Mouse (Mus musculus): ENCODE data around the gene Fstl5. TPM values are rescaled to one million over a fixed set of nuclear protein-coding genes. Genes with fewer than 3 reads are reported as not detected.

Fstl5 gene
- polyA plus RNA-seq, 1 experiment from 2014 or later: not detected

- Histone ChIP-seq H3K4me2 (ENCODE audit: low read depth, low read length) (no peak overlapping the region), H3K4me3 (ENCODE audit: low read depth, low read length) (no peak overlapping the region), H3K27me3 (ENCODE audit: insufficient read depth, low read length) (no peaks in the 10 kb centered on the region), H3K9ac (replicated peaks) (no peak overlapping the region), H3K9me3 (ENCODE audit: low read length) (no peaks in the 10 kb centered on the region), H3K36me3 (replicated peaks; ENCODE audit: insufficient read depth, low read length) (no peaks in the 10 kb centered on the region), H3K4me1 (ENCODE audit: insufficient read depth) (no peaks in the 10 kb centered on the region), H3K27ac (ENCODE audit: low read depth) (no peak overlapping the region)
- ATAC-seq: no peak
- 68% methylated on average over 1 of the region's 1 CpGs for WGBS (ENCODE audit: insufficient replicate concordance)
- DNase-seq: no peak
- TF ChIP-seq CTCF (IDR thresholded peaks at IDR 0.05; ENCODE audit: low read depth) (no peak), EP300 (IDR thresholded peaks at IDR 0.05; ENCODE audit: low read depth) (no peak)
These were observed 66.4 kb downstream of the Fstl5 start for GRCm38 (mm10) chr3:76140445-76140844.

GRCm38 (mm10) chr3:76147846-76148245 lies 73.8 kb downstream of the Fstl5 start:
- Histone ChIP-seq H3K27me3 (ENCODE audit: insufficient read depth, low read length) (no peaks in the 10 kb centered on the region), H3K4me1 (ENCODE audit: insufficient read depth) (no peaks in the 10 kb centered on the region), H3K4me2 (ENCODE audit: low read depth, low read length) (no peak overlapping the region), H3K27ac (ENCODE audit: low read depth) (no peak overlapping the region), H3K9ac (replicated peaks) (no peak overlapping the region), H3K36me3 (replicated peaks; ENCODE audit: insufficient read depth, low read length) (no peaks in the 10 kb centered on the region), H3K4me3 (ENCODE audit: low read depth, low read length) (no peak overlapping the region), H3K9me3 (ENCODE audit: low read length) (no peaks in the 10 kb centered on the region)
- WGBS (ENCODE audit: insufficient replicate concordance): 75% methylated on average over 11 of the region's 11 CpGs
- ATAC-seq (no peak), DNase-seq (no peak)
- TF ChIP-seq CTCF (IDR thresholded peaks at IDR 0.05; ENCODE audit: low read depth): no peak
- TF ChIP-seq EP300 (IDR thresholded peaks at IDR 0.05; ENCODE audit: low read depth): no peak

- H3K4me3 ChIP-seq (ENCODE audit: low read depth, low read length): no peak overlapping the region
- WGBS (ENCODE audit: insufficient replicate concordance): 76% methylated on average over 2 of the region's 2 CpGs
- no peaks in the 10 kb centered on the region for H3K9me3 ChIP-seq (ENCODE audit: low read length)
- H3K4me1 ChIP-seq (ENCODE audit: insufficient read depth): no peaks in the 10 kb centered on the region
- no peak for ATAC-seq
- H3K27ac ChIP-seq (ENCODE audit: low read depth): no peak overlapping the region
- no peaks in the 10 kb centered on the region for H3K27me3 ChIP-seq (ENCODE audit: insufficient read depth, low read length)
- H3K36me3 ChIP-seq (replicated peaks; ENCODE audit: insufficient read depth, low read length): no peaks in the 10 kb centered on the region
- no peak overlapping the region for H3K4me2 ChIP-seq (ENCODE audit: low read depth, low read length)
- H3K9ac ChIP-seq (replicated peaks): no peak overlapping the region
- TF ChIP-seq EP300 (IDR thresholded peaks at IDR 0.05; ENCODE audit: low read depth): no peak
- no peak for TF ChIP-seq CTCF (IDR thresholded peaks at IDR 0.05; ENCODE audit: low read depth)
- no peak for DNase-seq
These were observed 164.8 kb downstream of the Fstl5 start for GRCm38 (mm10) chr3:76238834-76239233.

- TF ChIP-seq CTCF (IDR thresholded peaks at IDR 0.05; ENCODE audit: low read depth): no peak
- TF ChIP-seq EP300 (IDR thresholded peaks at IDR 0.05; ENCODE audit: low read depth): no peak
- ATAC-seq (no peak), DNase-seq (no peak)
- Histone ChIP-seq H3K4me2 (ENCODE audit: low read depth, low read length) (no peak overlapping the region), H3K4me3 (ENCODE audit: low read depth, low read length) (no peak overlapping the region), H3K9me3 (ENCODE audit: low read length) (no peaks in the 10 kb centered on the region), H3K27ac (ENCODE audit: low read depth) (no peak overlapping the region), H3K4me1 (ENCODE audit: insufficient read depth) (no peaks in the 10 kb centered on the region), H3K9ac (replicated peaks) (no peak overlapping the region), H3K27me3 (ENCODE audit: insufficient read depth, low read length) (no peaks in the 10 kb centered on the region), H3K36me3 (replicated peaks; ENCODE audit: insufficient read depth, low read length) (no peaks in the 10 kb centered on the region)
- 67% methylated on average over 1 of the region's 1 CpGs for WGBS (ENCODE audit: insufficient replicate concordance)
These were observed 177.3 kb downstream of the Fstl5 start for GRCm38 (mm10) chr3:76251385-76251784.

- H3K4me1 ChIP-seq (ENCODE audit: insufficient read depth): no peaks in the 10 kb centered on the region
- H3K27me3 ChIP-seq (ENCODE audit: insufficient read depth, low read length): no peaks in the 10 kb centered on the region
- H3K9me3 ChIP-seq (ENCODE audit: low read length): no peaks in the 10 kb centered on the region
- WGBS (ENCODE audit: insufficient replicate concordance): 70% methylated on average over 1 of the region's 1 CpGs
- TF ChIP-seq CTCF (IDR thresholded peaks at IDR 0.05; ENCODE audit: low read depth) (no peak), EP300 (IDR thresholded peaks at IDR 0.05; ENCODE audit: low read depth) (no peak)
- H3K4me3 ChIP-seq (ENCODE audit: low read depth, low read length): no peak overlapping the region
- H3K36me3 ChIP-seq (replicated peaks; ENCODE audit: insufficient read depth, low read length): no peaks in the 10 kb centered on the region
- DNase-seq (no peak), ATAC-seq (no peak)
- no peak overlapping the region for H3K27ac ChIP-seq (ENCODE audit: low read depth)
- no peak overlapping the region for H3K9ac ChIP-seq (replicated peaks)
- H3K4me2 ChIP-seq (ENCODE audit: low read depth, low read length): no peak overlapping the region
These were observed 218.9 kb downstream of the Fstl5 start for GRCm38 (mm10) chr3:76292993-76293392.

GRCm38 (mm10) chr3:76294394-76294793 lies 220.3 kb downstream of the Fstl5 start:
- no peaks in the 10 kb centered on the region for H3K36me3 ChIP-seq (replicated peaks; ENCODE audit: insufficient read depth, low read length)
- H3K4me3 ChIP-seq (ENCODE audit: low read depth, low read length): no peak overlapping the region
- TF ChIP-seq EP300 (IDR thresholded peaks at IDR 0.05; ENCODE audit: low read depth) (no peak), CTCF (IDR thresholded peaks at IDR 0.05; ENCODE audit: low read depth) (no peak)
- no peak overlapping the region for H3K9ac ChIP-seq (replicated peaks)
- no peaks in the 10 kb centered on the region for H3K9me3 ChIP-seq (ENCODE audit: low read length)
- no peak overlapping the region for H3K4me2 ChIP-seq (ENCODE audit: low read depth, low read length)
- no peaks in the 10 kb centered on the region for H3K4me1 ChIP-seq (ENCODE audit: insufficient read depth)
- DNase-seq: no peak
- WGBS (ENCODE audit: insufficient replicate concordance): 50% methylated on average over 1 of the region's 1 CpGs
- no peak overlapping the region for H3K27ac ChIP-seq (ENCODE audit: low read depth)
- H3K27me3 ChIP-seq (ENCODE audit: insufficient read depth, low read length): no peaks in the 10 kb centered on the region
- ATAC-seq: no peak

All from liver, postnatal 0 days (tissue).